Mouse (Mus musculus) liver, embryonic 11.5 days (tissue): Measurements from ENCODE around the gene Fam160a2. TPM values are rescaled to one million over a fixed set of nuclear protein-coding genes. Genes with fewer than 3 reads are reported as not detected.
"Not testable (repeated sequence)": the region's sequence is repeated elsewhere in the genome, so short reads cannot be mapped to it uniquely, and the experiment has no call there.

ENCODE experiments used
- ATAC-seq: fragments of 200-750 bp; cut with Nextera tagmentation; replicated peaks from 2 replicates; pipeline ENCODE4 v1.8.0; 2017; ENCODE audit warnings: moderate number of reproducible peaks, mild to moderate bottlenecking, moderate TSS enrichment, moderate library complexity; ENCODE audit not compliant: low FRiP score
- DNase-seq: peaks from one replicate; pipeline ENCODE4 v3.0.0-alpha.2; 2017; ENCODE audit warnings: low spot score
- H3K27ac ChIP-seq: fragments of 300-500 bp; sonication (generic); 2 replicates; pipeline ENCODE4 v1.5.1; 2014; ENCODE audit warnings: mild to moderate bottlenecking, low read depth, low read length, control low read depth
- H3K27me3 ChIP-seq: fragments of 300-500 bp; sonication (generic); replicated peaks from 2 replicates; pipeline ENCODE4 v1.6.1; 2014; ENCODE audit warnings: low read length, mixed read lengths; ENCODE audit not compliant: control insufficient read depth, insufficient read depth
- H3K36me3 ChIP-seq: fragments of 300-500 bp; sonication (generic); 2 replicates; pipeline ENCODE4 v1.6.1; 2014; ENCODE audit warnings: mild to moderate bottlenecking, low read length, moderate library complexity, mixed read lengths; ENCODE audit not compliant: control insufficient read depth, insufficient read depth
- H3K4me1 ChIP-seq: fragments of 300-500 bp; sonication (generic); replicated peaks from 2 replicates; pipeline ENCODE4 v1.6.1; 2014; ENCODE audit warnings: low read length, mixed read lengths; ENCODE audit not compliant: control insufficient read depth, insufficient read depth
- H3K4me2 ChIP-seq: fragments of 300-500 bp; sonication (generic); 2 replicates; pipeline ENCODE4 v1.6.1; 2014; ENCODE audit warnings: mild to moderate bottlenecking, control low read depth, moderate library complexity
- H3K4me3 ChIP-seq: fragments of 300-500 bp; sonication (generic); 2 replicates; pipeline ENCODE4 v1.5.1; 2014; ENCODE audit warnings: low read depth, low read length, control low read depth
- H3K9ac ChIP-seq: fragments of 300-500 bp; sonication (generic); 2 replicates; pipeline ENCODE4 v1.6.1; 2014; ENCODE audit warnings: low read depth, low read length, control low read depth
- H3K9me3 ChIP-seq: fragments of 300-500 bp; sonication (generic); 2 replicates; pipeline ENCODE4 v1.6.1; 2016; ENCODE audit warnings: low read length, inconsistent platforms, mixed read lengths; ENCODE audit not compliant: control insufficient read depth
- WGBS: fragments of 180-500 bp; shearing (Covaris S2); extraction: QIAGEN DNeasy Blood & Tissue Kit; methylation state at CpG from one replicate; pipeline ENCODE4 v1.1.7; 2014; 5-methylcytosine and 5-hydroxymethylcytosine counted together
- polyA plus RNA-seq: library from polyadenylated mRNA; unstranded; fragments of >200 nt; fragmentation: Nextera tagmentation; extraction: Ambion mirVana; gene quantifications from 2 replicates; pipeline ENCODE4 v1.2.1, GENCODE M21; 2014

The Fam160a2 gene
- polyA plus RNA-seq, 1 experiment from 2014 or later = 31.0 TPM

DNA sequence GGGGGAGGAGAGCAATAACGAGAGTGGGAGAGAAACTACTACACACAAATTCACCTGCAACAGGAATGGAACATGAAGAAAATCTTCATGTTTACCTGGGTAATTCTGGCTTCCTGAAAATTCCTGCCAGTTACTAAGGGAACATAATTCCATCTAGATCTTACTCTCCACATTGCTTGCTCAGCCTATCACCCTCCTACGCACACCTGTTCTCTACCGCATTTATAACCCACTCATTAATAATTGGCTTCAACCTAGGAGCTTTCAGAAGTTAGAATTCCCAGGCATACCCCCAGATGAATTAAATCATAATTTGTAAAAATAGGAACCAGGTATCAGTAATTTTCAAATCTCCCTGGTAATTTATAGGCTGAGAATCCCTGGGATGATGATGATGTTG is 25.9 kb downstream of the Fam160a2 start:
- no peaks in the 10 kb centered on the region for H3K4me1 ChIP-seq
- H3K9me3 ChIP-seq = no peaks in the 10 kb centered on the region
- no peak overlapping the region for H3K4me3 ChIP-seq
- no peak overlapping the region for H3K9ac ChIP-seq
- H3K4me2 ChIP-seq = no peak overlapping the region
- peaks cover 14% of the 10 kb centered on the region for H3K36me3 ChIP-seq
- no peaks in the 10 kb centered on the region for H3K27me3 ChIP-seq
- DNase-seq (no peak), ATAC-seq (no peak)
- WGBS = 91% methylated on average over 3 of the region's 3 CpGs
- H3K27ac ChIP-seq = no peak overlapping the region

DNA sequence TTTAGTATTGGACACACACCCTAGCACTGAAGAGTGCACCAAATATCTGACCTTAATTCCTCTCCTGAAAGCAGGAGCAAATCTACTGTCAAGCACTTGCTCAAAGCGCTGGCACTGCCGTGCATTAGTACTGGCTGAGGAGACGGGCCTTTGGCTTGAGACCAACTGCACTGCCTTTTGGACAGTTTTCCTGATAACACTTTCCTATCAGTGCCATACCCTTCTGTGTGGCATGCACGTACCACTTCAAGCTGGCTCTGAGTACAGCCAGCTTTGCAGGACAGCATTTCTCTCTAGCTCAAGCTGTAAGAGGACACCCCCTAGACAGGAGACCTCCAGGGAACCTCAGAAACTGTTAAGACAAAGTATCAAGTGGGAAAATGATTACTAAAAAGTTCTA is 26.3 kb downstream of the Fam160a2 start:
- H3K9ac ChIP-seq = no peak overlapping the region
- H3K4me2 ChIP-seq = no peak overlapping the region
- H3K27ac ChIP-seq = no peak overlapping the region
- ATAC-seq (no peak), DNase-seq (no peak)
- peaks cover 10% of the 10 kb centered on the region for H3K36me3 ChIP-seq
- H3K27me3 ChIP-seq = no peaks in the 10 kb centered on the region
- H3K4me3 ChIP-seq = no peak overlapping the region
- 61% methylated on average over 4 of the region's 4 CpGs for WGBS
- H3K4me1 ChIP-seq = no peaks in the 10 kb centered on the region
- H3K9me3 ChIP-seq = no peaks in the 10 kb centered on the region

DNA sequence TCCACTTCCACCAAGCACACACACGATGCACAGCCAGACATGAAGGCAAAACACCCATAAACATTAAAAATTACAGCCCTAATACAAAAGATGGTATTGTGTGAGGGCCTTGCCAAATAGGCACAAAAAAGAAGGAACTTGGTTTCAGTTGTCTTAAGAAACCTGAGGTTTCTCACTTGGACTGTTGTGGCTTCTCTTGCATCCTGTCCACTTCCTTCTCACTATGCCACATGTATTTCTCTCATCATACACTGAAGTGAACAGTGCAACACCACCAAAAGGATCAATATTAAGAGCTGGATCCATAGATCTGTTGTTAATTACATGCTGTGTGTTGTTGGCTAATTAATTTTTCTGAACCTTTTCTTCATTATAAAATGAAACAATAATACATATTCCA is 26.9 kb downstream of the Fam160a2 start:
- Histone ChIP-seq H3K36me3 (peaks cover 8% of the 10 kb centered on the region), H3K9me3 (no peaks in the 10 kb centered on the region), H3K27ac (no peak overlapping the region), H3K9ac (no peak overlapping the region), H3K27me3 (no peaks in the 10 kb centered on the region), H3K4me1 (no peaks in the 10 kb centered on the region), H3K4me3 (no peak overlapping the region), H3K4me2 (no peak overlapping the region)
- DNase-seq (no peak), ATAC-seq (no peak)
- WGBS = 64% methylated on average over 1 of the region's 1 CpGs

DNA sequence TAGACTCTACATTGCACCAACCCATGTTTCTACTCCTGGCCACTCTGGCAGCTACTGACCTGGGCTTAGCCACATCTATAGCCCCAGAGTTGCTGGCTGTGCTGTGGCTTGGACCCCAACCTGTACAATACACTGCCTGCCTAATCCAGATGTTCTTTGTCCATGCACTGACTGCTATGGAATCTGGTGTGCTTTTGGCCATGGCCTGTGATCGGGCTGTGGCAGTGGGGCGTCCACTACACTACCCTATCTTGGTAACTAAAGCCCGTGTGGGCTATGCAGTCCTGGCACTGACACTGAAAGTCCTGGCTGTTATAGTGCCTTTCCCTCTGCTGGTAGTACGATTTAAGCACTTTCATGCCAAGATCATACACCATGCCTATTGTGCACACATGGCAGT is 31.3 kb downstream of the Fam160a2 start:
- Histone ChIP-seq H3K4me2 (no peak overlapping the region), H3K36me3 (no peaks in the 10 kb centered on the region), H3K9me3 (no peaks in the 10 kb centered on the region), H3K9ac (no peak overlapping the region), H3K4me1 (no peaks in the 10 kb centered on the region), H3K27ac (no peak overlapping the region), H3K4me3 (no peak overlapping the region), H3K27me3 (no peaks in the 10 kb centered on the region)
- ATAC-seq = no peak
- DNase-seq = no peak
- WGBS = 79% methylated on average over 4 of the region's 4 CpGs

DNA sequence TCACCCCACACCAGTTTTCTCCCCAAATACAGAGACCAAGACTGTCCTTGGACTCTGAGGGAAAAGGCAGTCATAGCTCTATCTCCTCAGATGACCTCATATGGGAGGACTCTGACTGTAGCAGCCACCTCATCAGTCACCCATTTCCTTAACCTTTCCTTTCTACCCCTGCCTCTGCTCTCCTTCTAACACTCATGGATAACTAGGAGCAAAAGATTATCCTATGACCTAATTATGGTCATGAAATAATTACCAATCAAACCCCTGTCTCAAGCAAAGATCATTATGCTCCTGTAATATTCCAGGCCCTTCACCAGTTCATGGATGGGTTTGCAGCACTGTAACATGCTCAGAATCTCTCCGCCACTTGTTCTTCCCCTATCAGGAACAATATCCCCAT is 31.9 kb downstream of the Fam160a2 start, which contains the start of gene Olfr692:
Olfr692 (plus strand) TSS at position 301 of the 400 bp plus-strand sequence.
- no peaks in the 10 kb centered on the region for H3K4me1 ChIP-seq
- no peak within 1 kb of the TSS for H3K27ac ChIP-seq
- no peak for DNase-seq
- no peak within 1 kb of the TSS for H3K4me2 ChIP-seq
- ATAC-seq = no peak
- no peaks in the 10 kb centered on the region for H3K27me3 ChIP-seq
- WGBS = 92% methylated on average over 1 of the region's 1 CpGs
- no peaks in the 10 kb centered on the region for H3K9me3 ChIP-seq
- no peak within 1 kb of the TSS for H3K9ac ChIP-seq
- H3K4me3 ChIP-seq = no peak within 1 kb of the TSS
- no peaks in the 10 kb centered on the region for H3K36me3 ChIP-seq

DNA sequence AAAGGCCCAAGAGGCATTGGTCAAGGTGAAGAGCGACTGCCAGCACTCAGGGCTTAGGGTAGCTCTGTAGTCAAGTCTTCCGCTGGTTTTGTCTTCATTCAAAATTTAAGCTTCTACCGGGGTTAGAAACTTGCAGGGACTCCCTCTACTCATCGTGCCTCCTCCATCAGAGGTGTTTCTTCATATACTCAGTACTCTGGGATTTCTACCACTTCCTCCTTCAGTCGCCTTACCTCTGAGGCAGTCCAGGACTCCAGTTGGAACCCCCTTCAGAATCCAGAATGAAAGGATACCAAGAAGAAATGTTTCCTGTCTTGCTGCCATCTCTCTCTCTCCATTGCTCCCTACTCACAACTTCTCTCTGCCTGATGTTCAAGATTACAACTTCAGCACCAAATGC is 32.6 kb downstream of the Fam160a2 start:
- no peaks in the 10 kb centered on the region for H3K27me3 ChIP-seq
- 78% methylated on average over 5 of the region's 5 CpGs for WGBS
- no peak overlapping the region for H3K4me2 ChIP-seq
- H3K36me3 ChIP-seq = no peaks in the 10 kb centered on the region
- H3K4me3 ChIP-seq = no peak overlapping the region
- ATAC-seq (no peak), DNase-seq (no peak)
- no peak overlapping the region for H3K27ac ChIP-seq
- no peaks in the 10 kb centered on the region for H3K4me1 ChIP-seq
- no peaks in the 10 kb centered on the region for H3K9me3 ChIP-seq
- H3K9ac ChIP-seq = no peak overlapping the region

DNA sequence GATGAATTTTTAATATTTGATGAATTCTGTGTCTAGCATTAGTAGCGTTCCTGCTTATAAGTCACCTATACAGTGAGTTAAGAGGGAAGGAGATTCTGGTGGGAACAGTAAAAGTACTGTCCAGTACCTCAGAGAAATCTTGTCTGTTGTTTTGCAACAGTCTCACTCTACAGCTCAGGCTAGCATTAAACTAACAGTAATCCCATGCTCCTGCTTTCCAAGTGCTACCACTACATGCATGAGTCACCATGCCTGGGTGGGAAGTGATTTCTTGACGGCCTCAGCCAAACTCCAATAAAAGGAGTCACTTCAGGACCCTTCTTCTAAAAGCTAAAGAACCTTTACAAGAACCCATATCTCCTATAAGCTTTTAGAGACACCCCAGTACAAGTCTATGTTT is 38.1 kb downstream of the Fam160a2 start:
- Histone ChIP-seq H3K9me3 (no peaks in the 10 kb centered on the region), H3K4me2 (no peak overlapping the region), H3K27me3 (no peaks in the 10 kb centered on the region), H3K4me1 (no peaks in the 10 kb centered on the region), H3K36me3 (no peaks in the 10 kb centered on the region), H3K27ac (no peak overlapping the region), H3K9ac (no peak overlapping the region), H3K4me3 (no peak overlapping the region)
- no peak for DNase-seq
- no peak for ATAC-seq
- WGBS = 84% methylated on average over 2 of the region's 2 CpGs

DNA sequence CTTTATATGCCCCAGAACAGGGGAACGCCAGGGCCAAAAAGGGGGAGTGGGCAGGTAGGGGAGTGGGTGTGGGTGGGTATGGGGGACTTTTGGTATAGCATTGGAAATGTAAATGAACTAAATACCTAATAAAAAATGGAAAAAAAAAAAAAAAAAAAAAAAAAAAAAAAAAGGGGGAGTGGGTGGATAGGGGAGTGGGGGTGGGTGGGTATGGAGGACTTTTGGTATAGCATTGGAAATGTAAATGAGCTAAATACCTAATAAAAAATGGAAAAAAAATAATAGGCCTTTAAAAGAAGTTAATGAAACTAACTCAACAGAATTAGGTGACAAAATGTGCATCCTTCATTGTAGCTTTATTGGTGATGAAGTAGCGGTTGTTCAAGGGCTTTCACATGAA is 43.4 kb downstream of the Fam160a2 start:
- H3K36me3 ChIP-seq, H3K9ac ChIP-seq, H3K9me3 ChIP-seq, H3K4me1 ChIP-seq, H3K4me3 ChIP-seq, H3K4me2 ChIP-seq, H3K27ac ChIP-seq, H3K27me3 ChIP-seq, DNase-seq: not testable (repeated sequence)
- whole genome bisulfite sequencing = 88% methylated on average over 1 of the region's 2 CpGs
- peak; percentile 87; the same call in 1 of the 2 replicates for ATAC-seq

DNA sequence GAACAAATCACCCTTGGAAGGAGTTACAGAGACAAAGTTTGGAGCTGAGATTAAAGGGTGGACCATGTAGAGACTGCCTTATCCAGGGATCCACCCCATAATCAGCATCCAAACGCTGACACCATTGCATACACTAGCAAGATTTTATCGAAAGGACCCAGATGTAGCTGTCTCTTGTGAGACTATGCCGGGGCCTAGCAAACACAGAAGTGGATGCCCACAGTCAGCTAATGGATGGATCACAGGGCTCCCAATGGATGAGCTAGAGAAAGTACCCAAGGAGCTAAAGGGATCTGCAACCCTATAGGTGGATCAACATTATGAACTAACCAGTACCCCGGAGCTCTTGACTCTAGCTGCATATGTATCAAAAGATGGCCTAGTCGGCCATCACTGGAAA is 43.8 kb downstream of the Fam160a2 start:
- not testable (repeated sequence) for H3K9me3 ChIP-seq, H3K4me2 ChIP-seq, H3K36me3 ChIP-seq, ATAC-seq, H3K4me3 ChIP-seq, H3K4me1 ChIP-seq, H3K27ac ChIP-seq, H3K9ac ChIP-seq, H3K27me3 ChIP-seq, DNase-seq
- no CpG with 5 or more reads among the region's 5 CpGs for WGBS
